Mouse (Mus musculus) kidney, postnatal 0 days (tissue): ENCODE data around the gene Tbxas1. TPM values are rescaled to one million over a fixed set of nuclear protein-coding genes. Genes with fewer than 3 reads are reported as not detected.

Source experiments
- ATAC-seq: fragments of 200-750 bp; cut with Nextera tagmentation; replicated peaks from 2 replicates; pipeline ENCODE4 v1.8.0; 2017; ENCODE audit warnings: low read depth, moderate number of reproducible peaks, moderate TSS enrichment, moderate library complexity; ENCODE audit not compliant: low FRiP score
- DNase-seq: peaks from one replicate; pipeline ENCODE4 v3.0.0-alpha.2; 2016; ENCODE audit warnings: low spot score
- H3K27ac ChIP-seq: fragments of 300-500 bp; sonication (generic); 2 replicates; pipeline ENCODE4 v1.5.1; 2014; ENCODE audit warnings: mild to moderate bottlenecking
- H3K27me3 ChIP-seq: fragments of 300-500 bp; sonication (generic); 2 replicates; pipeline ENCODE4 v1.6.1; 2014; ENCODE audit warnings: low read length, mixed read lengths; ENCODE audit not compliant: insufficient read depth
- H3K36me3 ChIP-seq: fragments of 300-500 bp; sonication (generic); 2 replicates; pipeline ENCODE4 v1.6.1; 2014; ENCODE audit warnings: low read length, mixed read lengths; ENCODE audit not compliant: insufficient read depth
- H3K4me1 ChIP-seq: fragments of 300-500 bp; sonication (generic); replicated peaks from 2 replicates; pipeline ENCODE4 v1.6.1; 2014; ENCODE audit warnings: antibody characterized with exemption, low read length, mixed read lengths; ENCODE audit not compliant: insufficient read depth
- H3K4me2 ChIP-seq: fragments of 300-500 bp; sonication (generic); 2 replicates; pipeline ENCODE4 v1.6.1; 2014; ENCODE audit warnings: mild to moderate bottlenecking, low read length, moderate library complexity, mixed read lengths
- H3K4me3 ChIP-seq: fragments of 300-500 bp; sonication (generic); replicated peaks from 2 replicates; pipeline ENCODE4 v1.5.1; 2014; ENCODE audit warnings: low read depth, low read length
- H3K9ac ChIP-seq: fragments of 300-500 bp; sonication (generic); 2 replicates; pipeline ENCODE4 v1.6.1; 2014; ENCODE audit warnings: low read depth, low read length
- H3K9me3 ChIP-seq: fragments of 300-500 bp; sonication (generic); replicated peaks from 2 replicates; pipeline ENCODE4 v1.6.1; 2016; ENCODE audit warnings: low read length, inconsistent platforms, mixed read lengths
- CTCF ChIP-seq: IDR thresholded peaks from 2 replicates; pipeline ENCODE4 v1.5.1; 2016; ENCODE audit warnings: antibody characterized with exemption, low read depth, mild to moderate bottlenecking, moderate library complexity
- WGBS: fragments of 180-500 bp; shearing (Covaris S2); extraction: QIAGEN DNeasy Blood & Tissue Kit; methylation state at CpG from one replicate; pipeline ENCODE4 v1.1.7; 2014; 5-methylcytosine and 5-hydroxymethylcytosine counted together
- polyA plus RNA-seq: library from polyadenylated mRNA; unstranded; fragments of >200 nt; fragmentation: Nextera tagmentation; extraction: Ambion mirVana; gene quantifications from 2 replicates; pipeline ENCODE4 v1.2.1, GENCODE M21; 2015

Gene Tbxas1
- polyA plus RNA-seq, 1 experiment from 2014 or later = 10.5 TPM

DNA sequence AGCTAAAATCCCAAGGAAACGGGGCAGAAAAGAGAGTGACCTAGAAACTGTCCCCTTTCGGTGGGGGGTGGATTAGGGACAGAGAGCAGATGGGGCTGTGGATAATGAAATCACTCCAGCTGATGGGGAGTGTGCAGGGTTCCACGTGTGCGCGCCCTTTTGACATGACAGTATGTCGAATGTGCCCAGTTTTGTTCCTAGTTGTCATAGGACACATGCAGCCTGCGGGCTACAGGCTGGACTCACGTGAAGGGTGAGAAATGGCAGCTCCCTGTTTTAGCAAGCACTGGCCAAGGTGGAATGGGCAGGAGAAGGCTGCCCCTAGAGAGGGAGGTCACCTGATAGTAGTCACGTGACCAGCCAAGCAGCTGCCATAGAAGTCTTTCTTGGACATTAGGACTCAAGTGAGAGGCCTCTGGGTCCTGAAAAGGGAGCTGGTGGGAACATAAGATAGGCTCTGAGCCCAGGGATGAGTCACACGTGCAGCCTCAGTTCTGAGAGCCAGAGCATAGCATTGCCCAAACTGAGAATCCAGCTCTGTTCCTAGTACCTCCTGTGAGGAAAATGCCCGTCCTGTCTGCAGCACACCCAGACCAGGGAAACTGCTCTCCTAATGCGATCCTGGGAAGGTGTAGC is 85.7 kb downstream of the Tbxas1 start:
- no peak overlapping the region for H3K9ac ChIP-seq
- 65% methylated on average over 12 of the region's 12 CpGs for whole genome bisulfite sequencing
- no peaks in the 10 kb centered on the region for H3K36me3 ChIP-seq
- no peak for TF ChIP-seq CTCF
- H3K4me2 ChIP-seq = no peak overlapping the region
- no peaks in the 10 kb centered on the region for H3K4me1 ChIP-seq
- H3K4me3 ChIP-seq = no peak overlapping the region
- ATAC-seq (0 out of 2 replicates have a peak, but pooled peaks have one; percentile 40), DNase-seq (no peak)
- no peaks in the 10 kb centered on the region for H3K9me3 ChIP-seq
- no peaks in the 10 kb centered on the region for H3K27me3 ChIP-seq
- H3K27ac ChIP-seq = no peak overlapping the region

DNA sequence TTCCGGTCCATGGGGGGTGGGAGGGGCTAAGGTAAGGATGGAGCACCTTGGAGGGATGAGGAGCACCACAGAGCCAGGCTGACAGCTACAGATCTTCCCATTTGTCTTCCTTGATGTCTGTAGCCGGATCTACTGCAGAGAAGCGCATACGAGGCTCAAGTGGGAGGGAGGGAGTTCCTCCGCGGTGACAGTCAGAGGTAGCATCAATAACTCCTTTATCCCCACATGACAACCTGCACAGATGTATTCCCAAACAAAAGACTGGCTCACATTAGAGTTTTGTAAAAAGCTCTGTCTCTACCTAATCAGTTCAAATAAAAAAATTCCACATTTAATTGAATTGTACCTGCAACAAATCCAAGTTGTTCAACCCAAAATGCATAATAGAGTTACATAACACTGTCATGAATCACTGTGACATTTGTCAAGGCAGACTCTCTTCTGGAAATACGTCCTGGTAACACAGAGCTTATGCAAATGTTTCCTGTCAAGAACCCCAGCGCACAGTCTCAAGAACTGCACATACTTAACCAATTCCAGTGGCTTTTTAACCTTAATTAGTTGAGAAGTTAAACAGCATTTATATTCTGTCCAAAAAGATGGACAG is 86.3 kb downstream of the Tbxas1 start:
- no peak overlapping the region for H3K9ac ChIP-seq
- no peaks in the 10 kb centered on the region for H3K27me3 ChIP-seq
- no peaks in the 10 kb centered on the region for H3K36me3 ChIP-seq
- WGBS = 42% methylated on average over 8 of the region's 8 CpGs
- no peak overlapping the region for H3K27ac ChIP-seq
- H3K9me3 ChIP-seq = no peaks in the 10 kb centered on the region
- no peak overlapping the region for H3K4me2 ChIP-seq
- no peak for ATAC-seq
- no peak for DNase-seq
- no peak overlapping the region for H3K4me3 ChIP-seq
- TF ChIP-seq CTCF = no peak
- H3K4me1 ChIP-seq = no peaks in the 10 kb centered on the region

DNA sequence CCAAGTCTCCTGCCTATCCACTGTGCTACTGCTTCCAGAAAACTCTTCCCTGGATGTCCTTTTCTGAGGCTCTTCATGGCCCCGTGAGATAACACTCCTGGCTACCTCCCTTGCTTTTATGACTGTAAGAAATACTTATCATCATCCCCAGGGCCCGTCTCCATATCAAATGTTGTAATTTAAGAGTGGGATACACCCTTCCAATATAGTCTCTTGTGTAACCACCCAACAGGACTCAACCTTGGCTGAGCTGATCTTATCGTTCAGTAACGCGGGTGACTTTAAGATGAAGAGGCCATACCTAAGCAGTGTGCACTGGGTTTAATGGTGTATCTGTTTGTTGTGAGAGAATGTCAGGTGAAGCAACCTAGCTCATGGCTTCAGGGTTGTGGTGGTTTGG is 91.6 kb downstream of the Tbxas1 start:
- no peak overlapping the region for H3K9ac ChIP-seq
- no peak overlapping the region for H3K27ac ChIP-seq
- no peak for TF ChIP-seq CTCF
- no peak overlapping the region for H3K4me2 ChIP-seq
- H3K4me1 ChIP-seq = no peaks in the 10 kb centered on the region; the same call in 1 of the 2 replicates
- no peak for ATAC-seq
- no peaks in the 10 kb centered on the region for H3K36me3 ChIP-seq
- WGBS = 88% methylated on average over 5 of the region's 5 CpGs
- DNase-seq = no peak
- no peaks in the 10 kb centered on the region for H3K9me3 ChIP-seq
- H3K27me3 ChIP-seq = no peaks in the 10 kb centered on the region
- H3K4me3 ChIP-seq = no peak overlapping the region

DNA sequence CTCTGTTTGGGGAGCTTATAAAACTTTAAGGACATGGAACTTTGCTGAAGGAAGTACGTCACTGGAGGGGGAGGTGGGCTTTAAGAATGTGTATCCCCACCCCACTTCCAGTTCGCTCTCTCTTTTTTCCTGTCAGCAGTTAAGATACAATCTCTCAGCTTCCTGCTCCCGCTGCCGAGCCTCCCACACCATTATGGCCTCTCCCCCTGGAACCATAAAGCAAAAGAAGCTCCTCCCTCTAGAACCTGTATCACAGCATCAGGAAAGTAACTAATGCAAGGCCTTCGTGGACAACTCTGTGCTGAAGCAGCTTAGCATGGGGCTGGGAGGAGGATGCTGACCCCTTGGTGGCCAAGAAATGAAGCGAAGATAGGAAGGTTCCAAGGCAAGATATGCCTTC is 92.1 kb downstream of the Tbxas1 start:
- Histone ChIP-seq H3K4me3 (no peak overlapping the region), H3K4me1 (no peaks in the 10 kb centered on the region; the same call in 1 of the 2 replicates), H3K9me3 (no peaks in the 10 kb centered on the region), H3K27ac (no peak overlapping the region), H3K4me2 (no peak overlapping the region), H3K27me3 (no peaks in the 10 kb centered on the region), H3K9ac (no peak overlapping the region), H3K36me3 (no peaks in the 10 kb centered on the region)
- ATAC-seq (no peak), DNase-seq (no peak)
- WGBS = 40% methylated on average over 6 of the region's 6 CpGs
- no peak for TF ChIP-seq CTCF

DNA sequence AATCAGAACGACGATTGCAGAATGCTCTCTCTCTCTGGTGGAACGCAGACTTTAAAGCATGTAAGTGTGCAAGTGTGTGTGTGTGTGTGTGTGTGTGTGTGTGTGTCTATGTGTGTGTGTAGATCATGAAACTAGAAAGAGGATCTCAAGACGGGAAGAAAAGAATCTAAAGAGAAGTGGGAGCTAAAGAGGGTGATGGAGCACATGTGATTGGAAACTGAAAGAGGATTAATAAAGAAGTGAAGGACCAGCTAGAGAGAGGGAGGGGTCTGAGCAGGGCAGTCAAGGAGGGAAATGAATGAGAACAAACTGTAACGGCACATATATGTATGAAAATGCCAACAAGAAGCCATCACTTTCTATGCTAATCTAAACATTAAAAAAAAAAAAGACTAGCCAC is 92.8 kb downstream of the Tbxas1 start:
- Histone ChIP-seq H3K27ac (no peak overlapping the region), H3K4me3 (no peak overlapping the region), H3K36me3 (no peaks in the 10 kb centered on the region), H3K4me1 (peaks cover 2% of the 10 kb centered on the region; the same call in 1 of the 2 replicates), H3K27me3 (no peaks in the 10 kb centered on the region), H3K9me3 (no peaks in the 10 kb centered on the region), H3K9ac (no peak overlapping the region), H3K4me2 (no peak overlapping the region)
- DNase-seq = no peak
- 83% methylated on average over 5 of the region's 5 CpGs for WGBS
- no peak for ATAC-seq
- no peak for TF ChIP-seq CTCF

DNA sequence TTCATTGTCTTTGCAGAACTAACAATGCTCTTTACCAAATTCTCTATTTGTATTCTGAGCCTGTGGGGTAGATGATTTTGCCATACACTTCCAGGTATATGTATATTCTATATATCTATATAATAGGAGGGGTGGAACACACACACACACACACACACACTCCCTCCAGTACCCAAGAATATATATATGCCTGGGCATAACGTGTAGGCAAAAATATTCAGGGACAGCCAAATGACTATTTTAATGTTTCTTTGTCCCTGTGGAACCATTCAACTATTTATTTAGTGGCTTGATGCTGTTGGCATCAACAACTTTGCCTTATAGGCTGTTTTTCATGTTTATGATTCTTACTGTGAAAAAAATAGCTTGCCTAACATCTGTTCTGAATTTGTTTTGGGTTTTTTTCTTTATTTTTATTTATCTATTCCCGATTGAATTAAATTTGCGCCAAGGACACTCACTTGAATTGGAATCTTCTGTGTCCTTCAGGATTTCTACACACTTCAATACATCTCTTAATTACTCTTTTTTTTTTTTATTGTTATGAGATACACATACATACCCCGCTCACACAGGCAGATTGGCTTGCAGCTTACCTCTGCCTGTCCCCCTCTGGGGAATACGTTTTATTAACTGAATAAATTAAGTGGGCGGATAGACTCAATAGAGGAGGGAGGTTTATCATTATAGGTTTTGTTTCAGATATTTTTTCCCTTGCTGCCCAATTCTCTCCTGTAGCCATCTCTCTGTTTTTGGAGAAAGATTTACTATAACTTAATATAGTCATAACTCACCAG is 94.9 kb downstream of the Tbxas1 start:
- Histone ChIP-seq H3K4me1 (peaks cover 15% of the 10 kb centered on the region), H3K27me3 (no peaks in the 10 kb centered on the region), H3K27ac (no peak overlapping the region), H3K9me3 (no peaks in the 10 kb centered on the region), H3K4me3 (no peak overlapping the region), H3K4me2 (no peak overlapping the region), H3K9ac (no peak overlapping the region), H3K36me3 (no peaks in the 10 kb centered on the region)
- ATAC-seq = no peak
- no peak for TF ChIP-seq CTCF
- 66% methylated on average over 6 of the region's 6 CpGs for WGBS
- DNase-seq = no peak
